Mouse (Mus musculus): ENCODE results near the gene Gckr.

Gene Gckr

GRCm38 (mm10) chr5:31297047-31297757 is at the start of gene Gckr:
Gene Gckr, plus strand, starts transcription at chr5:31297443.
- DNase-seq (ENCODE audit: low spot score): no peak

DNA sequence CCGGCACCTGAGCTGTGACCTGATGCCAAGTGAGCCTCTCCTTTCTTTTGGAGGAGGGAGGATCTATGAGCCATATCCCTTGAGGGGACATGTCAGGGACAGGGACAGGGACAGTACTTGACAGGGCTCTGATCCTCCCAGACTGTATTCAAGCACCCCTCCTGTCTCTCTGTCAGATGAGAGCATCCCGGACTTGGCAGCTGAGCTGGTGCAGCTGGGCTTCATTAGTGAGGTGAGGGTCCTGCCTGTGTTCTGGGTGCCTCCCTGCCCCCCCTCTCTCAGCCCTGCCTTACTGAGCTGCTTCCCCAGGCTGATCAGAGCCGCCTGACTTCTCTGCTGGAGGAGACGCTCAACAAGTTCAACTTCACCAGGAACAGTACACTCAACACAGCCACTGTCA is 46.5 kb upstream of the Gckr start:
- no peak for DNase-seq (ENCODE audit: low spot score)

GRCm38 (mm10) chr5:31251541-31252101 is 45.6 kb upstream of the Gckr start, which contains the start of gene Krtcap3:
Gene Krtcap3, plus strand, starts transcription at chr5:31251691.
- DNase-seq (ENCODE audit: low spot score): peak; percentile 61

GRCm38 (mm10) chr5:31252151-31252550 is 45.1 kb upstream of the Gckr start:
- DNase-seq (ENCODE audit: low spot score): no peak

- no peak for DNase-seq (ENCODE audit: low spot score)
Observed at GRCm38 (mm10) chr5:31252795-31253545, 44.3 kb upstream of the Gckr start.

DNA sequence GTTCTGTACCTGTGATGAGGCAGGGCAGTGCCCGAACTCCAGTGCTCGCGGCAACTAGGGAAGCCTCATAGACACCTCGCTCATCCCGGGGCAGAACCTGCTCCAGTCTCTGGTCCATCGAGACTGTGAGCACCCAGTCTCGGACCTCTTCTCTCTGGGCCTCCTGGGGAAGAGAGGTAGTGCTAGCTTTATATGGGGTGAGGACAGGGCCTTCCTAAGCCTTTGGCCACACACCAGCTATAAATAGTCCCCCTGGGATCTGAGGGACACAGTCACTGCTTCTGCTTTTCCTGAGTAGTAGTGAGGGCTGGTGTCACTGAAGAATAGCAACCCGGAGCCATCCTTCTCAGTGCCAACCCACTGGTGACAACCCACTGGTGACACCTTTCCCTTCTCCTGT is 43.4 kb upstream of the Gckr start:
- DNase-seq (ENCODE audit: low spot score): no peak

DNA sequence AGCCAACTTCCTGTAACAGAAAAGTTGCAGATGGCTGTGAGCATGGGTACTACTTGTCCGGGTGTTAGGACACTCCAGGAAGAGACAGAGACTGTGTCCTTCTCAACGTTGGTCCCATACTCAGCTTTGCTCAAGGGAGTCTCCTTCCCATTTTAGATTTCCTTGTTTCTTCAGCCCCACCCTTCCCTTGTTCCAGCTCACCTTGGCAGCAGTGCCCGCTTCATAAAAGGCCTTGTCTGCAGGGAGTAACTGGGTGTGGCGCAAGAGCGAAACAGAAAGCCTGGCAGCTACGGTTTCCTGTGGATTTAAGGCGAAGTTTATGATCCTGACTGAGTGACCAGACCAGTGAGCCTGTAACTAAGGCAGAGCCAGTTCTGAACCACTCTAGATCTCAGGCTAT is 42.8 kb upstream of the Gckr start:
- peak; percentile 36 for DNase-seq (ENCODE audit: low spot score)

DNA sequence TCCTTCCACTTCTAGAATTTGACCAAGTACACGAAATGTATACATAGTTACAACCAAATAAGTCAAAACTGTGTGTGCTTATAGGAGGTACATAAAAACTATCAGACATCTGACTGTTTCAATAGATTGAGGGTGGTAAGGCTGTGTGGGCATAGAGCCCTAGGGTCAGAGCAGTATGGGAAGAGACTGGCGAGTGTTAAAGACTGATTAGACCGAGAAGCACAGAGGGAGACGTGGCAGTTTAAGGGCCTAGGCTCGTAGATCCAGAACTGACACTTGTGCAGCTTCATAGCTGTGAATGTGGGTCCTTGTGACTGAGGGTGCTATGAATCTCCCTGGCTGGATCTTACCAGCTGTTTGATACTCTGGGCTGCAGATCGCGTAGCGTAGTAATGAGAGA is 42.3 kb upstream of the Gckr start:
- DNase-seq (ENCODE audit: low spot score): no peak

DNA sequence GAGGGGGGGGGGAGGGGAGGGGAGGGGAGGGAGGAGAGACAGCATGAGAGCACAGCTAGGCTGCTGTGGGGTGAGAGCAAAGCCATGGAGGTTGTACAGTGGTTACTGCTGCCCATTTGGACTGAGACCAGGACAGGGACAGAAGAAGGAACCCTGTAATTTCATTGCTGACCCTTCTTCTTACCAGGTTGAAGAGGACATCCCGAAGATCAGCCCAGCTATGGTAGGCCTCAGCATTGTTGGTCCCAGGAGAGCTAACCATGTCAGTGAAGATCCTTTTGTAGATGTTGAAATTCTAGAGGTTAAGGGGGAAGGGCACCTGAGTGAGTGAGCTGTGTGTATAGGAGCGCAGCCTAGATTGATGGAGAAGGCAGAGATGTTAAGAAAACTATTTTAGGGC is 41.9 kb upstream of the Gckr start:
- DNase-seq (ENCODE audit: low spot score): no peak

DNA sequence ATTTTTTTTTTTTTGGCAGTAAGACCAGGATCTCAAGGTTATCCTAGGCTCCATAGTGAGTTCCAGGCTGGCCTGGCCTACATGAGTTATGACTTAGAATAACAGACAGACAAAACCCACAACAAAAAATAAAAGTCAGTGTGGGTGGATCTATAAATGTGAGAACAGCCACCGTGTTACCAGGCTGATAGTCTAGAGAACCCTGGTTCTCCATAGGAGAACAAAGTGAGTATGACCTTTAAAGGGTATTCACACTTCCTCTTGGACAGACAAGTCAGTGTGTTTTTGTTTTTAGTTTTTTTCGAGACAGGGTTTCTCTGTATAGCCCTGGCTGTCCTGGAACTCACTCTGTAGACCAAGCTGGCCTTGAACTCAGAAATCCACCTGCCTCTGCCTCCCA is 41.3 kb upstream of the Gckr start:
- no peak for DNase-seq (ENCODE audit: low spot score)

- no peak for DNase-seq (ENCODE audit: low spot score)
Observed at GRCm38 (mm10) chr5:31257616-31258015, 39.6 kb upstream of the Gckr start.

DNA sequence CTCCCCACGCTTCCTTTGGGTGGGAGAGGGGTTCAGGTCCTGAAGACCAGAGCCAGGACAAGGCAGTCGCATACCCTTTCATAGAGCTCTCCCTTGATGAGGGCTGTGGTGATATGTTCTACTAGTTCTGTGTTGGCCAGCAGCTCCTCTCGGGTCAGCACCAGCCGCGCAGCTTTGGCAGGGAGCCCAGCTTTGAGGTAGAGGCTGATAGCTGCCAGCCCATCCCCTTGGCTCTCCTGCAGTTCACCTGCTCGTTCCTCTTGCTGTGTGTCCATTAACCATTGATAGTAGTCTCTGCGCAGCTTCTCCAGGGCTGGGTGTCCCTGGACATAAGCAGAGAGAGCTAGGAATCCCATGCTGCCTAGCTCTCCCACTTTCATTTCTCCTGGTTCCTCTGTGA is 31.1 kb upstream of the Gckr start:
- no peak for DNase-seq (ENCODE audit: low spot score)

DNA sequence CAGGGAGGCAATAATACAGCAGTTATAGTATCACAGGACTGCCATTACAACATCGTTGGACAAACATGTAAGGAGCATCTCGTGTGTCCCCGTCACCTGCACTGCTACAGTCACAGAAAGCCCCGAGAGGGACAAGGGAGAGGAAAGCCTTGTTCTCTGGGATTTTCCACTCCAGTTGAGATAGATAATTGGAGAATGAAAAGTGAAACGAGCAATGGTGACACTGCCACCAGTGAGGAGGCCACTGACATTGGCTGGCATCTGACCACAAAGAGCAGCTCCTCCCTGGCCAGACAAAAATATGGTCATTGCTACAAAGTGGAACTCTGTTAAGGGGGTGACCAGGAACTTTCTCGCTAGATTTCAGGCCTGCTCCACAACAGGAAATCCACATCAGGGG is 29.6 kb upstream of the Gckr start:
- DNase-seq (ENCODE audit: low spot score): no peak

GRCm38 (mm10) chr5:31273018-31273417 is 24.2 kb upstream of the Gckr start:
- DNase-seq (ENCODE audit: low spot score): no peak

GRCm38 (mm10) chr5:31279245-31279988 is 17.8 kb upstream of the Gckr start:
- no peak for DNase-seq (ENCODE audit: low spot score)

DNA sequence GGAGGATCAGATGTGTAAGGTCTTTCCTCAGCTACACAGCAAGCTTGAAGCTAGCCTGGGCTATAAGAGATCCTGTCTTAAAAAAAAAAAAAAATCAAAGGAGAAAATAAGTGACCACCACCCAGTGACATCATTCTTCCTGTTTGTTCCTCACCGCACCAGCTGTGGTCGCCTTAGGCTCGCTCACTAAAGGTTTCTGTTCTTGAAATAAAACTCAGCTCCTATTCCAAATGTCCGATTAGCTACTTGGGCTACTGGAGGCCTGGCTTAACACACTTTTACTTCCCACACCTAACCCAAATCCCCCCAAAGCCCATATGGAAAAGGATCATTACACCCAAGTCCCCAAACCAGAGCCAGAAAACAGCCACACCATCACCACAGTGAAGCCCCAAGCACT is 9.0 kb upstream of the Gckr start:
- no peak for DNase-seq (ENCODE audit: low spot score)

DNA sequence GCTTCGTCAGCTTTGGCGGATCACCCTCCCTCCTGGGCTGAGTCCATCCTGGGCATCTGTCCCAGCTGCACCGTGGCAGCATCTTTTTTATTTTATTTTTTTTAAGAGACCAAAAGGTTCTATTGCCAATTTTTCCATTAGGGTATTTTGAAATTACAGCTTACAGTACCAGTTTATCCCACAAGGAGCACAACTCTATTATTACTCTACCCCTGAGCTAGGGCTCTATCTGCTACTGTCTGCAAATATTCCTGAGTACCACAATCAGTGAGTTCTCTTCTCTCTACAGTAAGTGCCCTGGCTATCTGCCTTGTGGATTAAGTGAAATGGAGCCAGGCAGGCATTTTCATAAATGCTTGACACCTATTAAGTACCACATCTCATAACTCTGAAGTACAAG is 8.6 kb upstream of the Gckr start:
- no peak for DNase-seq (ENCODE audit: low spot score)

DNA sequence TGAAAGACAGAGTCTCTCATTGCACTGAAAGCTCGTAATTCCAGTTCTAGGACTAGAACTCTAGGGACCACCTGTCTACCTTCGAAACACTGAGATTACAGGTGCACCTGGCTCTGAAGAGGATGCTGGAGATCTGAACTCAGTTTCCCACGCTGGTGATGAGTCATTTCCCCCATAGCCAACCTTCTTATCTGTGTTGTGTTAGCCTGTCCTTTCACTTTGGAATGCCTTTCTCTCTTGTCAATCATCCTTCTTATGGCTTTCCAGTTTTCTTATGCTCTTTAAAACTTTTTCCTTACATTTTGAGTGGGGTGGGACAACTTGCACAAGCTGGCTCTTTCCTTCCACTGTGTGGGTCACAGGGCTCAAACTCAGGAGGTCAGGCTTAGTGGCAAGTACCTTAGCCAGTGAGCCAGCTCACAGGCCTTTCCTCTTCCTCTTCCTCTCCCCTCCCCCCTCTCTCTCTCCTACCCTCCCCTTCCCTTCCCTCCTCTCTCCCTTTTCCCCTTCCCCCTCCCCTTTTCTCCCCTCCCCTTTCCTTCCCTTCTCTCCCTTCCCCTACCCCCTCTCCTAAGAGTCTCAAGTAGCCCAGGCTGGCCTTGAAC is 7.5 kb upstream of the Gckr start:
- DNase-seq (ENCODE audit: low spot score): no peak

DNA sequence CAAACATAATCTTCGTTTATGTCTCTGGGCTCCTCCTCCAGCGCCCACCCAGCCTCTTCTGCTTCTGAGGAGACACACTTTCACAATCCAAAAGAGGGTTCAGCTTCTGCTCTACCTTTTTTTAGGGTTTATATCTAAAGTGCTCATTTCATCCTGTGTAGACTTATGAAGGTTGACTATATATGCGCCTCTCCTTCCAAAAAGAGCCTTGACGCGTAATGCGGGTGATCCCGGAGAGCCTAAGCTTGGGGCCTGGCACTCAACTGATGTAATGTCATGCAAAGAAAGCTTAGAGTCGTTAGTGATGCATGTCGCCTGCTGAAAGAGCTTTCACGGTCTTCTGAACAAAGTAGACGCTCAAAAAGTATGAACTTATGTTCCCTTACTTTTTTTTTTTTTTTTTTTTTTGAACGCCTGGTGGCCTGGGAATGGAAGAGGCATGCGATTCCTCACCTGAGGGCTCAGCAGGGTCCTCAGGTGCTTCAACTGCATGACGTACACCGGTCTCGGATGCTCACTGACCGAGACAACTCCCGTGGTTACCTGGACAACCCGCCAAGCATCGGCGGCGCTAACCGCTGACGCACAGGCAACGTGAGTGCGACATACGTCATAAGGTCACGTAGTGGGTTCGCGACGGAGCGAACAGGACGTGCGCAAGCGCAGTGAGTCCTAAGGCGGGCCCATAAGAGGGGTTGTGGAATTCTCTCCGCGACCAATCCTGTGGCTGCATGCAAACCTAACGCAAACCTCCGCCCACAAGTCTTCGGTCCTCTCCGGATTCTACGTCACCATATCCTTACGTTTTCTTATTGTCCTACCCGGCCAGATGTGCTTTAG is 6.5 kb upstream of the Gckr start, which contains the start of gene Ift172:
TSS of gene Ift172 (minus strand) at position 596 of the 840 bp plus-strand sequence.
- DNase-seq (ENCODE audit: low spot score): peak; percentile 94

- DNase-seq (ENCODE audit: low spot score): no peak
Observed at GRCm38 (mm10) chr5:31291361-31291688, 5.9 kb upstream of the Gckr start.

DNA sequence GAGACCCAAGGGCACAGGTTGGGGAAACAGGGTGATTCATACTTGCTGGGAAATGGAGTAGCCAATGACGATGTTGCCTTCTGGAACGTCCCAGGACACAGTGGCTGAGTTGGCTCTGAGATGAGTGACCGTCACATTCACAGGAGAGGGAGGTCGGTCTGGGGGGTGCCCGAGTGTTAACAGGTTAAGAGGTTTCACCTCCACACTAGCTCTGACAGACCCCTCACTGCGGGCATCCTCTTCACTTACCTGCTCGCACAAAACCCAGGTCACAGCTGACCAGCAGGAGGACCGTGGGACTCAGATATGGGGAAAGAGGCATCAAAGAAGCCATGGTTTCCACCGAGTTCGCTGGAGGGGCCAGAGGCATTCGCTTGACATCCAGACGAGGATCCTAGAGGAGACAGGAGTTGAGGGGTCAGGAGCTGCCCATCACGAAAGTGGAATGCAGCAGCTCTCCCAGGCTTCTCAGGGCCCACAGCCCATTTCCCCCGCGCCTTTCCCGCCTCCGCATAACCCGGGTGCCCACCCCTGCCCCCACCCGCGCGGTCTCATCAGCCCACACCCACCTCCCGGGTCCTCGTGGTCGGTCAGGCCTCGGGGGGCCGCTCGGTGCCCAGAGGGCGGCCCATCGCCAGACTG is 2.2 kb upstream of the Gckr start:
- DNase-seq (ENCODE audit: low spot score): no peak
